Mouse (Mus musculus) CH12.LX (cell line): ENCODE measurements at regions not wholly inside any gene's neighbourhood (a gene's known extent, or its start where the extent isn't known, plus 50 kb on each side); places are given as distances from the start of the nearest gene placed in this dataset.

Experiments used
- DNase-seq: peaks from one replicate; pipeline ENCODE4 v3.0.0-alpha.2; 2013; ENCODE audit errors: extremely low read depth
- H3K27ac ChIP-seq: 2 replicates; pipeline ENCODE4 v1.5.1; 2012; ENCODE audit warnings: low read depth, mild to moderate bottlenecking, control low read depth, moderate library complexity; ENCODE audit not compliant: insufficient read depth
- H3K27me3 ChIP-seq: replicated peaks from 2 replicates; pipeline ENCODE3; 2012; ENCODE audit warnings: inconsistent platforms
- H3K36me3 ChIP-seq, 2 experiments: replicated peaks in 1 of 2; 2 replicates each; pipeline versions ENCODE3 to v1.6.1; 2012; ENCODE audit warnings: inconsistent platforms in 1 of 2, low read length in 1 of 2, mild to moderate bottlenecking in 1 of 2, mixed read lengths in 1 of 2, moderate library complexity in 1 of 2; ENCODE audit not compliant: control insufficient read depth in 1 of 2, insufficient read depth in 1 of 2
- H3K4me1 ChIP-seq, 2 experiments: 2 replicates each; pipeline ENCODE4 v1.6.1; 2012; ENCODE audit warnings: inconsistent platforms in 1 of 2, moderate library complexity in 1 of 2; ENCODE audit not compliant: insufficient read depth in 2 of 2, control insufficient read depth in 1 of 2
- H3K4me2 ChIP-seq: 2 replicates; pipeline ENCODE4 v1.6.1; 2012; ENCODE audit warnings: low read depth, mild to moderate bottlenecking, control low read depth; ENCODE audit not compliant: poor library complexity, insufficient read depth, severe bottlenecking
- H3K4me3 ChIP-seq, 3 experiments: fragments of 150-350 bp in 1 of 3; sonication (generic) in 1 of 3; replicated peaks in 1 of 3; 2 replicates each; pipeline versions ENCODE3 to v1.5.1; 2011 to 2012; ENCODE audit warnings: low read depth in 2 of 3, low read length in 2 of 3, mild to moderate bottlenecking in 2 of 3, moderate library complexity in 2 of 3, control low read depth in 1 of 3, improper control_type of control experiment in 1 of 3, inconsistent platforms in 1 of 3, mixed read lengths in 1 of 3; ENCODE audit not compliant: poor library complexity in 1 of 3
- H3K79me2 ChIP-seq: replicated peaks from 2 replicates; pipeline ENCODE4 v1.6.1; 2012; ENCODE audit warnings: mild to moderate bottlenecking, moderate library complexity; ENCODE audit not compliant: control insufficient read depth, poor library complexity, insufficient read depth, severe bottlenecking; ENCODE audit errors: extremely low read depth
- H3K9ac ChIP-seq: 2 replicates; pipeline ENCODE4 v1.6.1; 2012; ENCODE audit warnings: low read depth, mild to moderate bottlenecking, control low read depth, moderate library complexity; ENCODE audit not compliant: insufficient read depth
- H3K9me3 ChIP-seq: replicated peaks from 2 replicates; pipeline ENCODE3; 2012; ENCODE audit warnings: low read length, inconsistent platforms, mixed read lengths
- CHD1 ChIP-seq: IDR thresholded peaks from 2 replicates; pipeline ENCODE4 v1.6.1; 2012; ENCODE audit warnings: low read depth, low read length, improper control_type of control experiment, inconsistent platforms
- CTCF ChIP-seq, 2 experiments: IDR thresholded peaks in 1 of 2; conservative IDR thresholded peaks in 1 of 2; 2 replicates each; pipeline ENCODE4 v1.5.1; 2011 to 2012; ENCODE audit warnings: low read depth in 2 of 2, low read length in 2 of 2, improper control_type of control experiment in 1 of 2, inconsistent platforms in 1 of 2, mild to moderate bottlenecking in 1 of 2, moderate library complexity in 1 of 2
- E2F4 ChIP-seq: IDR thresholded peaks from 2 replicates; pipeline ENCODE4 v1.6.1; 2011; ENCODE audit warnings: low read depth, low read length, improper control_type of control experiment; ENCODE audit not compliant: insufficient replicate concordance
- ELF1 ChIP-seq: IDR thresholded peaks from 2 replicates; pipeline ENCODE4 v1.6.1; 2014; ENCODE audit warnings: low read depth, mild to moderate bottlenecking, inconsistent platforms, low read length, improper control_type of control experiment
- EP300 ChIP-seq: IDR thresholded peaks from 2 replicates; pipeline ENCODE4 v1.6.1; 2011; ENCODE audit warnings: low read length, improper control_type of control experiment
- ETS1 ChIP-seq: conservative IDR thresholded peaks from 2 replicates; pipeline ENCODE4 v1.6.1; 2012; ENCODE audit warnings: low read depth, mild to moderate bottlenecking, inconsistent platforms, low read length, improper control_type of control experiment, moderate library complexity
- GABPA ChIP-seq: IDR thresholded peaks from 2 replicates; pipeline ENCODE4 v1.6.1; 2012; ENCODE audit warnings: low read depth, low read length, improper control_type of control experiment, inconsistent platforms; ENCODE audit not compliant: insufficient replicate concordance
- JUND ChIP-seq: conservative IDR thresholded peaks from 2 replicates; pipeline ENCODE4 v1.6.1; 2011; ENCODE audit warnings: low read depth, low read length, improper control_type of control experiment
- KAT2A ChIP-seq: IDR thresholded peaks from 2 replicates; pipeline ENCODE4 v1.6.1; 2012; ENCODE audit warnings: low read length, improper control_type of control experiment, inconsistent platforms; ENCODE audit not compliant: insufficient replicate concordance
- MEF2A ChIP-seq: IDR thresholded peaks from 2 replicates; pipeline ENCODE4 v1.6.1; 2014; ENCODE audit warnings: low read depth, mild to moderate bottlenecking, inconsistent platforms, low read length, improper control_type of control experiment, borderline replicate concordance
- MXI1 ChIP-seq: IDR thresholded peaks from 2 replicates; pipeline ENCODE4 v1.6.1; 2011; ENCODE audit warnings: mild to moderate bottlenecking, low read depth, low read length, improper control_type of control experiment
- PAX5 ChIP-seq: IDR thresholded peaks from 2 replicates; pipeline ENCODE4 v1.6.1; 2012; ENCODE audit warnings: low read length, inconsistent platforms, mixed read lengths
- POLR2A ChIP-seq: IDR thresholded peaks from 2 replicates; pipeline ENCODE4 v1.6.1; 2011; ENCODE audit warnings: low read depth, mild to moderate bottlenecking, improper control_type of control experiment, low read length
- TCF12 ChIP-seq: IDR thresholded peaks from 2 replicates; pipeline ENCODE4 v1.6.1; 2014; ENCODE audit warnings: low read depth, mild to moderate bottlenecking, inconsistent platforms, low read length, improper control_type of control experiment
- UBTF ChIP-seq: IDR thresholded peaks from 2 replicates; pipeline ENCODE4 v1.6.1; 2012; ENCODE audit warnings: low read depth, mild to moderate bottlenecking, inconsistent platforms, low read length, improper control_type of control experiment, moderate library complexity
- USF1 ChIP-seq: IDR thresholded peaks from 2 replicates; pipeline ENCODE4 v1.6.1; 2014; ENCODE audit warnings: low read depth, mild to moderate bottlenecking, inconsistent platforms, low read length, improper control_type of control experiment
- ZC3H11A ChIP-seq: IDR thresholded peaks from 2 replicates; pipeline ENCODE4 v1.6.1; 2012; ENCODE audit warnings: low read depth, mild to moderate bottlenecking, inconsistent platforms, low read length, improper control_type of control experiment
- ZMIZ1 ChIP-seq: IDR thresholded peaks from 2 replicates; pipeline ENCODE4 v1.6.1; 2012; ENCODE audit warnings: low read depth, mild to moderate bottlenecking, inconsistent platforms, low read length, improper control_type of control experiment
- ZNF384 ChIP-seq: IDR thresholded peaks from 2 replicates; pipeline ENCODE4 v1.6.1; 2012; ENCODE audit warnings: low read depth, low read length, improper control_type of control experiment, inconsistent platforms
- dilution Hi-C: fragments of 300-500 bp; cut with MboI; formaldehyde crosslinking; loops from 2 replicates; pipeline ENCODE4 v1.14.3; 2020; ENCODE audit warnings: low sequenced_read_pairs; ENCODE audit not compliant: extremely low pct_unique_long_range_greater_than_20kb, extremely low pct_ligation_motif_present
- in situ Hi-C: fragments of 300-500 bp; cut with MboI; formaldehyde crosslinking; loops from 3 replicates; pipeline ENCODE4 v1.14.3; 2019; ENCODE audit warnings: low sequenced_read_pairs, low pct_ligation_motif_present, low pct_unique_long_range_greater_than_20kb, mixed read lengths

GRCm38 (mm10) chr3:151366302-151366701, 71.4 kb upstream of the Adgrl4 start:
- Histone ChIP-seq H3K9ac (no peak overlapping the region), H3K4me2 (no peak overlapping the region), H3K79me2 (no peaks in the 10 kb centered on the region), H3K27me3 (no peaks in the 10 kb centered on the region), H3K9me3 (peaks cover 23% of the 10 kb centered on the region), H3K36me3 (no peaks in the 10 kb centered on the region), H3K27ac (no peak overlapping the region), H3K4me1 (no peaks in the 10 kb centered on the region), H3K4me3 (no peak overlapping the region)
- TF ChIP-seq MEF2A = no peak
- TF ChIP-seq GABPA = no peak
- TF ChIP-seq EP300 = no peak
- TF ChIP-seq TCF12 = no peak
- no peak for TF ChIP-seq E2F4
- no peak for TF ChIP-seq USF1
- no peak for TF ChIP-seq ELF1
- no peak for TF ChIP-seq UBTF
- no peak for TF ChIP-seq PAX5
- no peak for TF ChIP-seq ZMIZ1
- TF ChIP-seq ZC3H11A = no peak
- no peak for TF ChIP-seq CHD1
- TF ChIP-seq CTCF (conservative IDR thresholded peaks at IDR 0.05 in 1 of 2, IDR thresholded peaks at IDR 0.05 in 1 of 2; ENCODE audit: low read depth in 2 of 2, low read length in 2 of 2) = no peak
- no peak for TF ChIP-seq POLR2A
- TF ChIP-seq ZNF384 = no peak
- TF ChIP-seq ETS1 = no peak
- TF ChIP-seq JUND = no peak
- TF ChIP-seq KAT2A = no peak
- TF ChIP-seq MXI1 = no peak
- in situ Hi-C loops (no loop called here), dilution Hi-C loops (no loop called here)
- DNase-seq = no peak

- no peak for DNase-seq
- Histone ChIP-seq H3K4me1 (no peaks in the 10 kb centered on the region), H3K36me3 (no peaks in the 10 kb centered on the region), H3K4me2 (no peak overlapping the region), H3K4me3 (no peak overlapping the region), H3K9me3 (peaks cover 23% of the 10 kb centered on the region), H3K27me3 (no peaks in the 10 kb centered on the region), H3K9ac (no peak overlapping the region), H3K27ac (no peak overlapping the region), H3K79me2 (no peaks in the 10 kb centered on the region)
- dilution Hi-C loops (no loop called here), in situ Hi-C loops (no loop called here)
- no peak for TF ChIP-seq EP300
- no peak for TF ChIP-seq CHD1
These were observed 70.9 kb upstream of the Adgrl4 start for GRCm38 (mm10) chr3:151366707-151367306.
